Mouse (Mus musculus) spleen, adult 2 months (tissue): ENCODE measurements around the gene Olfr701.

ENCODE experiments used
- CTCF ChIP-seq: fragments of 200-500 bp; IDR thresholded peaks from 2 replicates; pipeline ENCODE4 v1.5.1; 2011; ENCODE audit warnings: mild to moderate bottlenecking, inconsistent platforms; ENCODE audit not compliant: insufficient read depth, insufficient read length, insufficient replicate concordance; ENCODE audit errors: extremely low read depth
- POLR2A ChIP-seq: fragments of 200-500 bp; IDR thresholded peaks from 2 replicates; pipeline ENCODE4 v1.6.1; 2011; ENCODE audit warnings: low read depth, low read length, inconsistent platforms

- TF ChIP-seq CTCF (no peak), POLR2A (no peak)
Observed at GRCm38 (mm10) chr7:106808734-106809133, 5.2 kb upstream of the Olfr701 start, which contains the start of gene Olfr700.
